Mouse (Mus musculus) retina, adult 2 months (tissue): ENCODE results near the gene Trpc6.
A peak's percentile ranks its signal among the peaks of the same experiment; 100 is the strongest.

Experiments used
- DNase-seq: peaks from one replicate; pipeline ENCODE4 v3.0.0-alpha.2; 2012; ENCODE audit warnings: low read depth, low spot score

Trpc6 gene

DNA sequence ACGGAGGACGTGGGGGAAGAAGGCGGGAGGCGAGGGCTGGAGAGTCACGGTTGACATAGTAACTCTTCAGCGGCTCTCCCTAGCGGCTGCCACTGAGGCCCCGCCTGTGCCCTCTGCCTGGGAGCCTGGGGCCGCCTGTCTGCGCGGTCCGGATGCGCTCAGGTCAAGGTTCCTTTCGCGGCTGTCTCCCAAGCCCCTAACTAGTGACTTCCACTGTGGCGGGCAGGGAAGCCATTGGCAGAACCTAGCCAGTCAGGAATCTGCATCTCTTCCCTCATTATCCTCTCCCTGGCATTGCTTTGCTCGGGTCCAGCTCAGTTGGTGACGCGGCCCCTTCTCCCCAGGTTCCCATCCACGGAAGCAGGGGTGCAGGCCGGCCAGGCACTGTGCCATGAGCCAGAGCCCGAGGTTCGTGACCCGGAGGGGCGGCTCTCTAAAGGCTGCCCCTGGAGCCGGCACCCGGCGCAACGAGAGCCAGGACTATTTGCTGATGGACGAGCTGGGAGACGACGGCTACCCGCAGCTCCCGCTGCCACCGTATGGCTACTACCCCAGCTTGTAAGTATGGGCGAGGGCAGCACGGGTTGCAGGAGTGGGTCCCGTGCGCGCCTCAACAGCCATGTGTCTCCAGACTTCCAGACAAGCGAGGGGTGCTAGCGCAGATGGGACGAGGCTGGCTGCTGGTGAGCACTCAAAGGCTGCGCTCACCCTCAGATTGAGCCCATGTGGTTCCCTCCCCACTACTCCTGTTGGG lies at the start of gene Trpc6:
Gene Trpc6, plus strand, starts transcription at position 102 of the 754 bp plus-strand sequence.
- no peak for DNase-seq

DNA sequence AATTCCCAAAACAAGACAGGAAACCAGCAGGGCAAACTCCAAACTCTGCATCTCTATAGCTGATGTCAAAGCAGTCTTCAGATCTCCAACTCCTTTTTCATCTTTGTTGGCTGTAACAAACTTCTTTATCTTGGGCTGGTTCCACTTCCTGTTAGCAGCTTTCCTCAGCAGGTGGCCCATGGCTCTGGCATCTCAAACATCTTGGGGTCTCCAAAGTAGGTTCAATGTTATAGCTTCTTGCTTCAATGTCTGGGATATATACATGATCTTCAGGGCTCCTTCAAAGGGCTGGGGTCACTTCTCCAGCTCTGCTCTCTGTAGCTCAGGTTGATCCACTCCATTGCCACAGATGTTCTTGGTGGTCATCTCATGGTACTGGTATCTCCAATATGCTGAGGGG lies 23.0 kb upstream of the Trpc6 start:
- DNase-seq, result no peak

DNA sequence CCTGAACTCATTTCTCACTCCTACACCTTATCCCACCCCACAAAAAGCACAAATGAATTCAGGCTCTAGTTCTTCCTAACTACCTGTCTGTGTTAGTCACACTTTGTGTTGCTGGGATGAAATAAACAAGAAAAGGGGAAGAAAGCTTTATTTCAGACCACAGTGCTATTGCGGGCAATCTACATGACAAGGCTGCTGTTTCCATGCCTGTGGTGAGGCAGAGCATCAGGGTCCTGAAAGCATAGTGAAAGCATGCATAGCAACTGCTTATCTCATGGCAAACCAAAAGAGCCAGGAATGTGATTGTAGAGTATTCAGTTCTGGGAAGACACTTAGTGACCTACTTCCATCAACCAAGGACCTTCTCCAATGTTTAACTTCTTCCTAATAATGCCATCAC lies 10.3 kb upstream of the Trpc6 start:
- no peak for DNase-seq

DNA sequence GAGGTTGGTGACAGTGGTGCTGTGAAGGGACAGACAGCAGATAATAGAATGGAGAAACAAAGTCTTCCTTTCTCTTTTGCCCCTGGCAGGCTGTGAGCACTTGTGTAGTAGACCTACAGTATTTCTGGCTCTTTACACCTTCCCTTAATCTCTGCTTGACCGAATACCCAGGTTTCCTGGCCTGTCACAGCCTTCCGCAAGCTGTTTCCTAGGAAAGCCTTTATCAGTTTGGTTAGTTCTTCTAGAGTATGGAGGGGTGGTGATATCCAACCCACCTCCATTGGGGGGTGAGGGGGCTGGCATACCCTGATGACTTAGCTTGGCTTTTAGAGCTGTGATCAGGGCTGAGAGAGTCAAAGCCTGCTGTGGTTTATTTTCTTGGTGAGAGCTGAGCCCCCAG lies 1.3 kb downstream of the Trpc6 start:
- no peak for DNase-seq

DNA sequence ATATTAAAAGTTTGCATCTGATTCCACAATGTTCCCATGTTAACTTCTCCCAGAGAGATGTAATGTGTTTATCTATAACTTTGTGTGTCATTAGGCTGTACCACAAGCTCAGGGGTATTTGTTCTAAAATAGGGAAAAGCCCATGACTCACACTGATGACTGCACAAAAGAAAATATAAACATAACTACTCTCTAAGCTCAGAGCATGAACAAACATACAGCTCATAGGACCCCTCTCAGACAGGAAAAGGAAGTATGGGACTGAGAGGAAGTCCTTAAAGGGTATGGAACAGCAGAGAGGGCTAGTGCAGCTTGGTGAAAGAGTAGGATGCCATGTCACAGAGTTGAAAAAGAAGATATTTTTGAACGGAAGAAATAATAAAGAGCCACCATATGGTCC lies 14.6 kb downstream of the Trpc6 start:
- no peak for DNase-seq

DNA sequence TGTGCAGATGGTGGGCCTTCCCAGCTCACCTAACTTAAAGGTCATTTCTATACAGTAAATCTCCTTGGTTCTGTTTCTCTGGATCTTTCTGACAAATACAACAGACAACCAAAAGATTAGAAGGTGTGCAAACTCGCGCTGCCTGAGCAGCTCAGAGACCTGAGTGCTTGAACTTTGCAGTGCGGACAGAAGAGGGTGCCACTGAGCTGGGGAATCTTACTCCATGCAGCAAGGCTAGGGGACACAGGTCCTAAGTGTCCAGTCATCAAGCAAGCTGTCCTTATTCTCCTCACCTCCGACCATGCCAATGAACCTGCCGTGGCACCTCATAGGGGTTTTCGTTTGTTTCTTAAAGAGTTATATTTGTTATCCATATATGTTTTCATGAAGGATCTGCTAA lies 48.7 kb downstream of the Trpc6 start:
- no peak for DNase-seq

DNA sequence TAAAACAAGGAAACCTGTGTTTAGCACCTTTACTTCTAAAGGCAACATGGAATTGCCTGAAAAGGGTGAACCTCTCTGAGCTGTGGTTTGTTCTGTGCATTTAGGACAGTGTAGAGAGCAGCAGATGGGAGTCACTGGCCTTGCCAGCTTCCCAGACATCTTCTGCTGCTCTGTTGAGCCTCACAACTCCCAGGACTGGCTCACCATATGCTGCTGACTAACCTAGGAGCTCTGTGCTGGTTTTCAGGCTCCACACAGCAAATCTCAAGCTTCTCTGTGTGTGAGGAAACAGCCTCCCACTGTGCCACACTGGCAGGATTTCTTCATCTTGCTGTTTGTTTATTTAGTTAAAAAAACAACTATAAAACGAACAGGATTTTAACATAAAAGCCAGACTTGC lies 53.1 kb downstream of the Trpc6 start:
- DNase-seq, result no peak

DNA sequence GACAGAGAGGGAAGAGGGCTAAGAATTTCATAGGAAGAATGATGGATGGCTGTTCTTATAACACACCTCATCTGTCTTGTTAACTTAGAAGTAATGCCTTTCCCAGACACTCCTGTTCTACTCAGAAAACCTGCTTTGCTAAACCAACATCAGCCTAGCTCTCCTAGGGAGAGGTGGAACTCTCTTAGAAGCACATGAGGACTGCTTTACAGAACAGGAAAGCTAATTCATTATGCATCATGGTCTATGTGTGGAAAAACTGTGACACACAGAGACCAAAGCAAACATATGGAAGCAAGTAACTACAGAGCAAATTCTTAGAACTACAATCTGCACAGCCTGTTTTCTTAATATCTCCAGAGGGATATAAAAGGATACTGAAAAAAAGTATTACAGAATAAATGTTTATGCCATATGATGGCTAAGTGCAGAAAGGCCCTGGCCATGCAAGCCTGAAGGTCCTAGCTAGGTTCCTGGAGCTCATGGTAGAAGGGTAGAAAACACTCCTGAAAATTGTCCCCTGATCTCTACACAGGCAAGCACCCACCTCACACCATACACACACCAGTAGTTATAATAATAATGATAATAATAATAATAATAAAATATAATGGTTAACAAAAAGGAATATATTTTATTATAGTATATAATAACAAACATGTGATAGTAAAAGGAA lies 63.0 kb downstream of the Trpc6 start:
- DNase-seq, result no peak

DNA sequence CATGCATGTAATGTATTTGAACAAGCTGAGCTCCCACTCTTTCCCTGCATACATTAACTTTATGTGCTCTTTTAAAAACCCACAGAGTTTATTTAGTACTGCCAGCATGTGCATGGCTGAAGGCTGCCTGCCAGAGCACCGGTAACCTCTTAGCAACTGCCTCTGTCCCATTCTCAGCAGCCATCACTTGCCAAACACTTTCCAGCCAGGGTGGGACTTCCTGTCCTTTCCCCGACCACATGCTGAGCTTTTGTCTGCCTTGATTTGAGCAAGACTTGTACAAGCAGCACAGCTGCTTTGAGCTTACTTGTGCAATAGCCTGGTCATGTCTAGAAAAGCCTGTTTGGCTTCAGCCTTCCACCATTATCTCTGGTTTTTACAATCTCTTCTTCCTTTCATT lies 90.4 kb downstream of the Trpc6 start:
- DNase-seq, result no peak

DNA sequence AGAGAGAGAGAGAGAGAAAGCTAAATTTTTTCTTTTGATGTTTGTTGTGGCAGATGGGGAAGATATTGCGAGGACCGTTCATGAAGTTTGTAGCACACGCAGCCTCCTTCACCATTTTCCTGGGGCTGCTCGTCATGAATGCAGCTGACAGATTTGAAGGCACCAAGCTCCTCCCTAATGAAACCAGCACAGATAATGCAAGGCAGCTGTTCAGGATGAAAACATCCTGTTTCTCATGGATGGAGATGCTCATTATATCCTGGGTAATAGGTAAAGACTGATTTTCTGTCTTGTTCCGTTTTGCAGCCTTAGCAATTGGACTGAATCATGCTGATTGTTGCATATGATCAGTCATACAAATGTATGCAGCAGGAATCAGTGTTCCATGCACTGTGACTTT lies 99.5 kb downstream of the Trpc6 start:
- no peak for DNase-seq

DNA sequence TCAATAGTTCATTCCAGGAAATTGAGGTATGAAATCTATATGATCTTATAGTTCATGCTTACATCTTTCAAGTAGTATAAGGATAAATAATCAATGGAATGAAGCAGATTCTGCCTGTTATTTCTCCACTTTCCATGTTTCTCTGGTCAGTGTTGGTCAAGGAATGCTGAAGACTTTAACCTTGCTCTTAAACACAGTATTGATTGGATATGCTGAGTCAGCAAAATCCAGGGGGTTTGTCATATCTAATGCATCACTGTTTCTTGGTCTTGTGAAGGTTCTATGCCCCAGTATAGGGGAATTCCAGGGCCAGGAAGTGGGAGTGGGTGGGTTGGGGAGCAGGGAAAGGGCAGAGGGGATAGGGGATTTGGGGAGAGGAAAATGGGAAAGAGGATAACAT lies 111.4 kb downstream of the Trpc6 start:
- no peak for DNase-seq

DNA sequence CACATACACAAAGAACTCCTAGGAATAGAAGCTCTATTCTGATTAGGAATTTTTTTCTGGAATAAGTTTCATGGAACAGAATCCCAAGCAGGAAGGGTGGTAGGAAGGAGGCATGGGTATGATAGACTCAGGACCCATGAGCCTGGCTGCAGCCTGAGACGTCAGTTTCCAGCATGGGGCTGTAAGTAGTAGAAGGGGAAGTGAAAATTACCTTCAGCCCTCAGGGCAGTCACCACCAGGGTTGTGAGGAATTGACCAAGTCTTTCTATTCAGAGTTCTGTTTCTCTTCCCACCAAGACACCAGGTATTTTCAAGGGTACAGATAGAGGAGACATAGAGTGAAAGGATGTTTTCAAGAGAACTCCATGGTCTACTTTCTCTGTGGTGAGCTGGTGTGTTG lies 129.0 kb downstream of the Trpc6 start:
- no peak for DNase-seq

DNA sequence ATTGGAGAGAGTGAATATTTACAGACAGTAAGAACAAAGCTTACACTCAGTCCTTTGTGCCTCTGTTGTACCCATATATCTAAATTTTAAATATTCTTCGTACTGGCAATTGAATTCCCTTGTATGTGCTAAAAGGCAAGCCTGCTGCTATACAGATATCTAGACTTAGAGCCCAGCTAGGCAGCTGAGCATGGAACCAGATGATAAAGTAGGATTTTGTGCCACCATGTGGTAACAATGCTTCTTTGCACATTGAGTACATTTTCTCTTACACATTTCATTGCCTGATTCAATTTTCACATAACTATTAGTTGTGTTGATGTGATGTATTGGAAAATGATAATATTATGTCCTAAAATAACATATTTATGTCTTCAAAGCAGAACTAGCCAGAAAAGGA lies 132.7 kb downstream of the Trpc6 start:
- no peak for DNase-seq

DNA sequence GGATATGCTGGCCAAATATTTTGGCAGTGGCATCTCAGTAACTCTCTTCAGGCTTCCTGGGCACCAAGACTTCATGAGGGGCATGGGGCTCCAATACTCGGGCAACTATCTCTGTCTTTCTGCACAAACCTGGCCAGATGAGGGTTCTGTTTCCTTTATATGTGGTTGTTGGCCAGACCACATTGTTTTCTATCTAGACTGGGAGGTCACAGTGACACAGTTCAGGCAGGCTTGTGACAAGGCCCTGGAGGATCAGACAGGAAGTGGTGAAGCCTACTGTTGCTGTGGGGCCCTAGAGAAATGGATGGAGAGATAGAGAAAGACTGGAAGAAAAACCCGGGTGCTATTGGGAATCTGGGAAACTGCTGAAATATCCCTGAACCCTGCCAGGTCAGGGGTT lies 149.2 kb downstream of the Trpc6 start:
- DNase-seq, result no peak

DNA sequence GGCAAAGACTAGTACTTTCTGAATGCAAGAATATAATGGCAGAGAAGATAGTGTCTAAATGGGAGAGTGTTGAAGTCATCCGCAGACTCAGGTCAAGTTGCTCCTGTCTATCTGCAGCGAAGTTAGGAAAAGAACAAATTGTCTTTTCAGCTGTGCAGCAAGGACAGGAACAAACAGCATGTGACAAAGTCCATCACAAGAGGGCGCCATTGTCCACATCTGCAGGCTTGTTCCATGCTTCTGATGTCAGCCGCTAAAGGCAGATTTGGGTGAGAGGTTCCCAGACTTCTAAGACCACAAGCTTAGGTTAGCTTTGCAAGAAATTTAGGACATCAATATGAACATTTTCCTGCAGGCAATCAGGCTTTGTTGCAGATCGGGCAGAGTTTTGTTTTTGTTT lies 156.7 kb downstream of the Trpc6 start:
- peak; percentile 39 for DNase-seq

DNA sequence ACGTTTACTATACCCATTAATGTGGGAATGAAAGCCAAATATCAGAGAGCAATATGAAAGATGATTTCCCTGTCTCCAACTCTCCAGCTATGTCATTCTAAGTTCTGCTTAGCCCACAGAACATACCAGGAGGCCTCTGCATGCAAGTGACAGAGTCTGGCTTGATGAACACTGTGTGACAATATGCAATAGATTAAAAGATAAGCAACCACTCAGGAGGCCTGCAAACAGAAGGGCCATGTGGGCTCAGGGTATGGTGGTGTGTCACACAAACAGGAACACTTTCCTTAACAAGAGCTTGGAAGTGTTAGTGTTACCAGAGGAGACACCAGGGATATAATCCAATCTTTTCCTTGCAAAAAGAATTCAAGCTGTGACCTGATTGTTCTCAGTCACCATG lies 159.6 kb downstream of the Trpc6 start:
- no peak for DNase-seq

DNA sequence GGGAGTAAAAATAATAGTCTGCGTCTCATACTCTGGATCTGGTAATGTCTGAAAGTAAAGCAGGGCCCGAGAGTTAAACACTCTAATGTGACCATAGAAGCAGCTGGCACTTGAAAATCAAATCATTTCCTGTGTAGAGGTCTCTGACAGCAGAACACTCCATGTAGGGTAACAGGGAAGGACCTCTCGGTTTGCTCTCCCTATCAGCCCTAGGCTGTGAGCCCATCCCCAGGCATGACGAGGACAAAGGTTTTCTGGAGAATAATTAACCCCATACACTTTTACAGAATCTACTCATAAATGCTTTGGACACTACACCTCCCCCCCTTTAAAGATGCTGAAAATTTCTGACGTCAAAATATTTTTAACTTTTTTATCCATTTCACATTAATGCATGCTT lies 160.0 kb downstream of the Trpc6 start:
- DNase-seq, result no peak

DNA sequence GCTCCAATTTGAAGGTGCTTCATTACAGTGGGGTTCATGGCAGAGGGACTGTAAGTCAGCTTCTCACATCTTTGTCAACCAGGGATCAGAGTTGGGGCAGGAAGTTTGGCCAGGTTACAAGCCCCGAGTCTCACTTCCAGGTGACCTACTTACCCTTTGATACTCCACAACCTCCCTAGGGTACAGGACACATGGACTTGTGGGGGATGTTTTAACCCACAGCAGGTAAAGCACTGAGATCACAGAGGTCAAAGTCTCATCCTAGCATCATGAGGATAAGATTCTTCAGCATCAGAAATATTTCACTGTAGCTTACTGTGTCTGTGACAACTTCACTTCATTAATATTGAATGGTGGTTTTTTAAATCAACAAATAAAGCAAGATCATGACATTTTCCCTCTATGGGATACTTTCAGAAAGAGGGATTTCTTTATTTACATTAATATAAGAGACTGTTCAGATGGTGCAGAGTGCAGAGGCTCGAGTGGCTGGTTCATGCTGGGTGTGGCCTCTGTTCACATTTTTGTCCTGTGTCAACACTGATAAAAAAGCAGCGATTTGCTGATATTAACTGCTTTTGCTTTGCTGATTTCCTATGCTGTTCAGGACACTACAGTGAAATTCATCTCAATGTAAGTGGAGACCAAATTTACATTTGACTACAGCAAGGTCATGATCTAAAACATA lies 166.3 kb downstream of the Trpc6 start:
- no peak for DNase-seq

DNA sequence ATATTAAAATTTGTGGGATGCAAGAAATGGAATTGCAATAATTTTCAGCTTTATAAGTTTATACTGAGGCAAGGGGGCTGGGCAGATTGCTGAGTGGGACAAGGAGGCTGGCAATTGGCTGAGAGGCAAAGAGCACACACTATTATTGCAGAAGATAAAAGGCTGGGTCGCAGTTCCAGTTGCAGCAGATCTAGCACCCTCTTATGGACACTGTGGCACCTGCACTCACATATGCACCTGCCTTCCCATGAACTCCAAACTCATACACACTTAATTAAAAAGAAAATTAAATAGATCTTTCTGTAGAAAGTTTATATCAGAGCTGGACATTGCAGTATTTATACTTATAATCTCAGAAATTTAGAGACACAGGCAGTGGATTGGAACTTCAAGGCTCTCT lies 175.1 kb downstream of the Trpc6 start:
- no peak for DNase-seq

DNA sequence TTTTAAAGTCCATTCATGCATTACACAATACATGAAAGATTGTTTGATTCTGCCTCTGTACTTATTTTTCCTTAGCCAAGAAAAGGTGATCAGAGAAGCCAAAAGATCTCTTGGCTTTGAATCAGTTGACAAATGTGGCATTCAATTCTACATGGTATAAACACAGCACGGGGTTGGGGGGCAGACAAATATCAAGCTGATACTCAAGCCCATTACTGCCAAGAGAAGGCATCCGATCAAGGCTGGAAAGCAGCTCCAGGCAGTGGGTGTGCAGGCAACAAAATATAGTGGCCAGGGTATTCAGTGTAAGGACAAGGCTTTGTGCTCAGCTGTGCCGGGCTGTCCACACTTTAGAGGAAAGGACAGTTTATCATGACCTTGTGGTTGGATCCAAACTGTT lies 185.1 kb downstream of the Trpc6 start:
- no peak for DNase-seq
